Mouse (Mus musculus): Measurements from ENCODE around the gene Gtpbp8. TPM values are rescaled to one million over a fixed set of nuclear protein-coding genes. Genes with fewer than 3 reads are reported as not detected.

Gtpbp8 gene
- polyA plus RNA-seq, 1 experiment from 2014 or later: 38.7 TPM

DNA sequence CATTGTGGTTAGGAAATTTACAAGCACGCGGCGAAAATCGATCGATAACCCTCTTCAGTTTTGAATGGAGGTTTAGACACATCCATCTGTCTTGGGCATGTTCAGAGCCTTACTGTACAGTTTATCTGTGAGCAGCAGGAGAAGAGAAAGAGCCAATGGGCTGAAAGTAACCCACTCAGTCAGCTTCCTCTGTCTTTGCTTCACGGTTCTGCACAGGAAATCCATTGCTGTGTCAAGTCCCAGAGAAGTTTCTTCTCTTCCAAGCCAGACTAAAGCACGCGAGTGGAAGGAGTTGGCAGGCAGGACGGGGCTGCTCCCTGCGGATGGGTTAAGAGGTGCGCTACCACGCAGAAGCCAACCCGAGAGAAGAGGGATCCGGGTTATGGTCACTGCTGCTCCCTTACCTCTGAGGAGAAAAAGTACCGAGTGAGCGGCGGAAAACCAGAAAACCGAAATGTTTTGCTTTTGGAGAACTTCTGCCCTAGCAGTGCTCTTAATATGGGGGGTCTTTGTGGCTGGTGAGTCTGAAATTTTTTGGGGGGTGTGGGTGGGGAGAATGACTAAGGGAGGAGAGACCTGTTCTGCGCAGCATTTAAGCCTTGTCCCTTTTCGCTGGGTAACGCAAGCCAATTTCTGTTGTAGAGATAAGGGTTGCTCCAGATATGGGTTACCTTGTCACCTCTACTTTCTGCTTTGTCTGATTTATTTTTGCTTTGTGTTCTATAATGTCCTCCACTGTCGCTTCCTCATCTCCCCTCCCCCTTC lies 19.6 kb upstream of the Gtpbp8 start, which contains the start of gene Cd200r1:
Cd200r1 (plus strand) TSS at position 182 of the 765 bp plus-strand sequence.
- WGBS: 84% methylated on average over 22 of the region's 22 CpGs
- Histone ChIP-seq H3K4me2 (replicated peaks) (no peak within 1 kb of the TSS), H3K9me3 (no peaks in the 10 kb centered on the region), H3K27me3 (no peaks in the 10 kb centered on the region), H3K9ac (replicated peaks) (no peak within 1 kb of the TSS), H3K4me3 (replicated peaks) (no peak within 1 kb of the TSS), H3K27ac (no peak within 1 kb of the TSS), H3K4me1 (replicated peaks) (no peaks in the 10 kb centered on the region), H3K36me3 (no peaks in the 10 kb centered on the region)
- no peak for ATAC-seq

DNA sequence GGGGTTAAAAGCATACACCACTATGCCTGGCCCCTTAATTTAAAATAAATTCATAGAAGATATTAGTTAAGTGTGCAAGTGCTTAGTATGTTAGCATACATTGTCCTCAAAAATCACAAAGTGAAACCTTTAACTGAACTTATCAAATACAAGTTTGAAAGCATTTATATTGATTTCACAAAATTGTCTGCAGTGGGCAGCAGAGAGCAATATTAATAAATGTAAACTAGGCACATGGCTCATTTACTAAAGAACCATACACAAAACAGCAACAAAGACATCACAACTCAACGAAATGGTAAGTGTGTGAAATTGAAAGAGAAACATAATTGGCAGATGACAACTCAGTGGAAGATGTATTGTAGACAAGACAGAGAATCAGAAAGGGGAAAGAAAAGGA lies 15.6 kb upstream of the Gtpbp8 start:
- H3K4me3 ChIP-seq (replicated peaks): no peak overlapping the region
- ATAC-seq: no peak
- WGBS: 62% methylated on average over 1 of the region's 1 CpGs

DNA sequence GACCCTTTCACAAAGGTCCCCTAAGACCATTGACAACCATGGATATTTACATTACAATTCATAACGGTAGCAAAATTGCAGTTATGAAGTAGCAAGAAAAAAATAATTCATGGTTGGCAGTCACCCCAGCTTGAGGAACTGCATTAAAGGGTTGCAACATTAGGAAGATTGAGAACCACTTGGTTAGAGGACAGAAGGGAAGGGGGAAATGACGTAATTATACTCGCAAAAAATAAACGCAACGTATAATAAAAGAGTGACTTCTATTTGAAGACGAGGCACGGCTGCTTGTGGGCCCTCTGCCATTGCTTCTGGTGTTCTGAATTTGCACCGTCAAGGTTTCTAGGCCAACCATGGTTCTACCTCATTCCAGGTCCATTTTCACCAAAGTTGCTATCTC lies 11.5 kb upstream of the Gtpbp8 start:
- no peaks in the 10 kb centered on the region for H3K36me3 ChIP-seq
- WGBS: 96% methylated on average over 8 of the region's 8 CpGs
- no peaks in the 10 kb centered on the region for H3K4me1 ChIP-seq (replicated peaks)
- ATAC-seq: no peak
- no peak overlapping the region for H3K4me3 ChIP-seq (replicated peaks)
- no peaks in the 10 kb centered on the region for H3K9me3 ChIP-seq
- no peak overlapping the region for H3K9ac ChIP-seq (replicated peaks)
- no peak overlapping the region for H3K4me2 ChIP-seq (replicated peaks)
- H3K27me3 ChIP-seq: no peaks in the 10 kb centered on the region
- no peak overlapping the region for H3K27ac ChIP-seq

More for the DNA sequence above, 15.6 kb upstream of the Gtpbp8 start:
- H3K27me3 ChIP-seq: no peaks in the 10 kb centered on the region
- H3K9me3 ChIP-seq: no peaks in the 10 kb centered on the region
- no peak overlapping the region for H3K27ac ChIP-seq
- no peaks in the 10 kb centered on the region for H3K36me3 ChIP-seq
- no peak overlapping the region for H3K9ac ChIP-seq (replicated peaks)
- H3K4me1 ChIP-seq (replicated peaks): no peaks in the 10 kb centered on the region
- no peak overlapping the region for H3K4me2 ChIP-seq (replicated peaks)

DNA sequence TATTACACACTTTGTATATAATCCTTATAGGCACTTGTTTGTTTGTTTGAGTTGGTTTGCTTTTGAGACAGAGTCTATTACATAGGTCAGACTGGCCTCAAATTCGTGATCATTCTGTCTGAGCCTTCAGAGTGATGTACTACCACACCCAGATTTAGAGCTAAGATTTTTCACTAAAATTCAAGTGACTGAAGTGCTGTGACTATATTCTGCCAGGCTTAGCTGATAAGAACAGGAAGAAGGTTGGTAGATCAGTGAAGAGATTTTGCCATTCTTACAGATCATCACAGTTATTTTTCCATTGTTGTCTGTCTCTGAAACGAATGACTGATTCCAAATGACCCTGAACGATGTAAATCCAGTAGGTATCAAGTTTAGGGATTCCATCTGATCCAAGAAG lies 1.8 kb upstream of the Gtpbp8 start:
- WGBS: 61% methylated on average over 3 of the region's 3 CpGs
- Histone ChIP-seq H3K36me3 (no peaks in the 10 kb centered on the region), H3K4me1 (replicated peaks) (peaks cover 17% of the 10 kb centered on the region), H3K4me2 (replicated peaks) (no peak overlapping the region), H3K9ac (replicated peaks) (no peak overlapping the region), H3K27ac (no peak overlapping the region), H3K27me3 (no peaks in the 10 kb centered on the region), H3K9me3 (no peaks in the 10 kb centered on the region), H3K4me3 (replicated peaks) (no peak overlapping the region)
- ATAC-seq: no peak

DNA sequence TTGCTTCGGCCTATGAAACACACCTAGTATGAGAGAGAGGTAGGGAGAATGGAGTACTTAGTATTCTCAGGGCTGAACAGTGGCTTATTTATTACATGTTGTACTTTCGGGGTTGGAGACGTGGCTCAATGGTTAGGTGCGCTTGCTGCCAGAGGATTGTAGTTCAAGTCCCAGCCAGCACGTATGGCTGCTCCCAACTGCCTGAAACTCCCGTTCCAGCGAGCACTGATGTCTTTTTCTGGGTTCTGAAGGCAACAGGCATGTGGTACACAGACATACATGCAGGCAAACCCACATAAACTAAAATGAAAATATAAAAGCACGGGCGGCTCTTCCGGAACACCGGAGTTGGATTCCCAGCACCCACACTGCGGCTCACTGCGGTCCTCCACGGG lies 695 bp downstream of the Gtpbp8 start:
- no peak; the same call in 1 of the 2 replicates for ATAC-seq
- no peaks in the 10 kb centered on the region for H3K27me3 ChIP-seq
- H3K27ac ChIP-seq: peak overlapping the region; percentile 98
- peaks cover 17% of the 10 kb centered on the region for H3K4me1 ChIP-seq (replicated peaks)
- peak overlapping the region; percentile 94 for H3K9ac ChIP-seq (replicated peaks)
- peak overlapping the region; percentile 88 for H3K4me3 ChIP-seq (replicated peaks)
- H3K9me3 ChIP-seq: no peaks in the 10 kb centered on the region
- H3K4me2 ChIP-seq (replicated peaks): peak overlapping the region; percentile 80
- WGBS: 9% methylated on average over 14 of the region's 14 CpGs
- peaks cover 15% of the 10 kb centered on the region for H3K36me3 ChIP-seq

DNA sequence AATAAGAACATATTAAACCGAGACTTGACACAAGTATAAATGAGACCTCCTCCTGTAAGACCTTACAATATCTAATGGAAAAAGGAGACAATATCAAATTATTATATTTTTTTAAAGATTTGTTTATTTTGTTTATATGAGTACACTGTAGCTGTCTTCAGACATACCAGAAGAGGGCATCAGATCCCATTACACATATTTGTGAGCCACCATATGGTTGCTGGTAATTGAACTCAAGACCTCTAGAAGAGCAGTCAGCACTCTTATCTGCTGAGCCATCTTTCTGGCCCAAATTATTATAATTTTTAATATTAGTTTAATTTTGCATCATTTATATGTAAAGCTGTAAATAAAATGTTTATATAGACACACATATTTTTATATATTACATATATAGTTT lies 3.4 kb downstream of the Gtpbp8 start:
- Histone ChIP-seq H3K9me3 (no peaks in the 10 kb centered on the region), H3K27me3 (no peaks in the 10 kb centered on the region), H3K27ac (no peak overlapping the region), H3K4me3 (replicated peaks) (no peak overlapping the region), H3K4me1 (replicated peaks) (peaks cover 17% of the 10 kb centered on the region), H3K4me2 (replicated peaks) (no peak overlapping the region), H3K9ac (replicated peaks) (no peak overlapping the region), H3K36me3 (peaks cover 36% of the 10 kb centered on the region)
- WGBS: 94% methylated on average over 1 of the region's 1 CpGs
- ATAC-seq: no peak

DNA sequence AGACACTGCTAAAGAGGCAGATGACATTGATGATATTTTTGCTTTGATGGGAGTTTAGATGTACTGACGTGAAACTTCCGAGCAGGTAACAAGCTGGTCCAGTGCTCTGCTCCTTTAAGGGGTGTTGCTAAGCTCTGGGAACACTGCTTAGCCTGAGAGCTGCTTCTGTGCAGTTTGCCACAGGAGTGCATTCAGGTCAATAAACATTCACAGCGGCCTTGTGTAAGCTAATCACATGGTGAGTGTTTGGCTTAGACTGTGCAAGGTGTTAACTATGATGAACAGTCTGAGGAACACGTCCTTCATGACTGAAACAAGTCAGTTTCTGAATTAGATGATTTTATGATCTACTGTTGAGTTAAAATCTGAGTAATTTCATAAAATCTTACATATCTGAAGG lies 10.0 kb downstream of the Gtpbp8 start:
- Histone ChIP-seq H3K9ac (replicated peaks) (no peak overlapping the region), H3K4me2 (replicated peaks) (no peak overlapping the region), H3K4me3 (replicated peaks) (no peak overlapping the region), H3K4me1 (replicated peaks) (no peaks in the 10 kb centered on the region), H3K27ac (no peak overlapping the region), H3K9me3 (no peaks in the 10 kb centered on the region), H3K27me3 (no peaks in the 10 kb centered on the region), H3K36me3 (peaks cover 84% of the 10 kb centered on the region)
- no peak for ATAC-seq
- 87% methylated on average over 4 of the region's 4 CpGs for WGBS

DNA sequence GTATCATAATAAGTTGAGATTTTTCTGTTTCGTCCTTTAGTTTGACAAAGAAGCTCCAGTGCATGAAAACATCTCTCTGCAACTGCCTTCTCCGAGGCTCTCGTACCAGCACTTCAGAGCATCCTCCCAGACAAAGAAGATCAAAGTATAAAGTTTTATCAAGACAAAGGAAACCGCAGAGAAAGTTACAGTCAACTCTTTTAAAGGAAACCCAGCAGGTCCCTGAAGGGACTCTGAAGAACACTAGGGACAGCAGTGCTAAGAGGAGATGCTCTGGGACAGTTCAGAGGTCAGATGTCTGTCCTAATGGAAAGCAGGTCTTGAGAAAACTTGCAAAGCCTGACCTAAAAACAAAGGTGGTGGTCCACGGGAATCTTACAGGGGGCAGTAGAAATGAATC lies 10.5 kb downstream of the Gtpbp8 start:
- WGBS: 87% methylated on average over 5 of the region's 5 CpGs
- Histone ChIP-seq H3K9ac (replicated peaks) (no peak overlapping the region), H3K4me2 (replicated peaks) (no peak overlapping the region), H3K36me3 (peaks cover 85% of the 10 kb centered on the region), H3K27ac (no peak overlapping the region), H3K4me1 (replicated peaks) (no peaks in the 10 kb centered on the region), H3K4me3 (replicated peaks) (no peak overlapping the region), H3K27me3 (no peaks in the 10 kb centered on the region), H3K9me3 (no peaks in the 10 kb centered on the region)
- no peak for ATAC-seq

DNA sequence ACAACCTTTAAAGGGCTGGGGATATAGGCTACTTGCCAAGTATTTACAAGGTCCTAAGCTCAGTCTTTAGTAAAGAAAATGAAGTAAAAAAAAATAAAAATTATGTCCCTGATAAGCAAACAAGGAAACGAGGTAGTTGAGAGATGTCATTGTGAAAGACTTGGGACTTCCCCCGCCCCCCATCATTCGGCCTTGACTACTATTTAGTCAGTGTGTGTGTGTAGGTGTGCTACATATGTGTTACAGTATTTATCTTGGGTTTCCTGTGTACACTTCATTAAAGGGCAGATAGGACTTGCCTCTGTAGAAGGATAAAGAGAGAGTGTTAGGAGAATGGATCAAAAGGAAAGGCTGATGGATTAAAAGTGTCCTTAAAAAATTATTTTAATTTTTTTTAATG lies 12.1 kb downstream of the Gtpbp8 start:
- H3K27ac ChIP-seq: no peak overlapping the region
- H3K36me3 ChIP-seq: peaks cover 89% of the 10 kb centered on the region
- WGBS: 92% methylated on average over 3 of the region's 3 CpGs

DNA sequence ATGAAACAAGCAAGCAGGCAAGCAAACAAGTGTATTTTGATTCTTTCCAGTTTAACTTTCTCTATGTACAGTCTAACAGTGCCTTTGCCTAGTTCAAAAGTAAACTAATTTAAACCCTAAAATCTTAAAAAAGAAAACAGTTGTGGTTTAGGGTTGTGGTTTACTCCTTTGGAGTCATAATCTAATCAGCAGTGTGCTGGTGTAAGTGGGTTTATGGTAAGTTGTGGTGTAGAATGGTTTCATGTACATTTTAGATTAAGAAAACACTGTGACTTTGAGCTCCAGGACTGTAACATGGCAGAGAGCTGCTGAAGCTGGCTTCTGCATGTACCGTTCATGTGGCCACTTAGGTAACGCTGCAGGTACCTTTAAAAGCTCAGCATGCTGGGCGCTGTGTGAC lies 18.6 kb downstream of the Gtpbp8 start:
- no peak for ATAC-seq
- no peak overlapping the region for H3K9ac ChIP-seq (replicated peaks)
- no peaks in the 10 kb centered on the region for H3K27me3 ChIP-seq
- H3K4me2 ChIP-seq (replicated peaks): no peak overlapping the region
- peaks cover 22% of the 10 kb centered on the region for H3K4me1 ChIP-seq (replicated peaks)
- H3K9me3 ChIP-seq: no peaks in the 10 kb centered on the region
- WGBS: 98% methylated on average over 3 of the region's 3 CpGs
- no peak overlapping the region for H3K27ac ChIP-seq
- peaks cover 31% of the 10 kb centered on the region for H3K36me3 ChIP-seq
- H3K4me3 ChIP-seq (replicated peaks): no peak overlapping the region

More for the DNA sequence above, 12.1 kb downstream of the Gtpbp8 start:
- Histone ChIP-seq H3K9me3 (no peaks in the 10 kb centered on the region), H3K27me3 (no peaks in the 10 kb centered on the region), H3K4me3 (replicated peaks) (no peak overlapping the region), H3K4me1 (replicated peaks) (no peaks in the 10 kb centered on the region), H3K9ac (replicated peaks) (no peak overlapping the region), H3K4me2 (replicated peaks) (no peak overlapping the region)
- ATAC-seq: no peak

DNA sequence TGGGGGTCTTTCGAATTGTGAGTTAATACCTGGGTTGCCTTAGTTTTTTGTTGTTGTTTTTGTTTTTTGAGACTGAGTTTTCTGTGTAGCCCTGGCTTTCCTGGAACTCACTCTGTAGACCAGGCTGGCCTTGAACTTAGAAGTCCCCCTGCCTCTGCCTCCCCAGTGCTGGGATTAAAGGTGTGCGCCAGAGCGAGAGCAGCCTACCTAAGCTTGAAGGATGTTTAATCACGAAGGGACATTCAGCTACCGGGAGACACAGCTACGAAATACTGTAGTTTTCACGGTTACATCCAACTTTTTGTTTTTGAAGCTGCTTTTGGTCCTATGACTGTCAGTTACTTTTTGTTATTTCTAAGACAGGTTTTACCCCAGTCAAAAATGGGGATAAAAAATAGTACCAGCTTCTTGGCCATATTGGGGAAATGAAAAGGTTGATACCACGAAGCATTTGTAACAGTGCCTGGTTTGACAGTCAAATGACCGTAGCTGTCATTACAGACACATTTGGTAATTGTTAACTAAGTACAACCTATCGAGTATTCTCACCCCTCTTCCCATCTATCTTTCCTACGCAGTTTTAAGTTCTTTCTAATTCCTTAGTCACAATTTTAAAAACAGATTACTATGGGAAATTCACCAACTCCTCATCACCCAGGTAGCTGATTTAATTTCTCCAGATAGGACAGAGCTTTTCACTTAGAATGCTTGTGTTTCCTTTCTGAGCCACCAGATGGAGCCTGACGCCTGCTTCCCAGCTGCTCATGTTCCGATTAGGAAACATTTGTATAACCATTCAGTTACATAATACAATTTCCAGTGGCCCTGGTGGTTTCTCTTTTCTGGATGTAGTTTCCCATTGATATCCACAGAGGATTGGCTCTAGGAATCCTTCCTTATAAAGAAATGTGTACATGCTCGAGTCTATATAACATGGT lies 20.6 kb downstream of the Gtpbp8 start:
- 50% methylated on average over 14 of the region's 14 CpGs for WGBS
- Histone ChIP-seq H3K27ac (peak overlapping the region; percentile 35; the same call in 1 of the 2 replicates), H3K4me3 (replicated peaks) (peak overlapping the region; percentile 80)

DNA sequence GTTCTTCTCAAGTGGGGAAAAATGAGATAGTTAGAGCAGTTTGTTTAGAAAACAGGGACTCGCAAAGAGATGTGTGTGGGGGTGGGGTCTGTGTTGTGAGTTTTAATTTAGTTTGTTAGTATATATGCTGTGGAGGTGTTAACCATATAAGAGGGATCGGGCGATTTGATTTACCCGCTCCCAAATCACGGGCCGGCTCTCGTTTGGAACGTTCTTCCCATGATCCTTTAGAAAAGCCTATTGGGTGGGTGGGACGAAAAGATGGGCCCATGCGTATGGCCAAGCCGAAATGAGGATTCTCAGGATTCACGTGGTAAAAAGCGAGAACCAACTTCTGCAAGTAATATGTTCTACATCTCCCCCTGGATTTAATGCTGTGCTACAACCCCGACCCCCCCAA lies 21.3 kb downstream of the Gtpbp8 start:
- H3K36me3 ChIP-seq: peaks cover 10% of the 10 kb centered on the region
- H3K4me2 ChIP-seq (replicated peaks): peak overlapping the region; percentile 69
- ATAC-seq: peak; percentile 38
- peak overlapping the region; percentile 80 for H3K4me3 ChIP-seq (replicated peaks)
- no peaks in the 10 kb centered on the region for H3K9me3 ChIP-seq
- peak overlapping the region; percentile 83 for H3K9ac ChIP-seq (replicated peaks)
- no peaks in the 10 kb centered on the region for H3K27me3 ChIP-seq
- peaks cover 22% of the 10 kb centered on the region for H3K4me1 ChIP-seq (replicated peaks)
- peak overlapping the region; percentile 91 for H3K27ac ChIP-seq
- WGBS: under 1% methylated on average over 14 of the region's 14 CpGs

More for the DNA sequence above, 20.6 kb downstream of the Gtpbp8 start:
- H3K9ac ChIP-seq (replicated peaks): peak overlapping the region; percentile 83
- no peaks in the 10 kb centered on the region for H3K9me3 ChIP-seq
- peaks cover 12% of the 10 kb centered on the region for H3K36me3 ChIP-seq
- peak overlapping the region; percentile 69 for H3K4me2 ChIP-seq (replicated peaks)
- no peaks in the 10 kb centered on the region for H3K27me3 ChIP-seq
- ATAC-seq: no peak
- H3K4me1 ChIP-seq (replicated peaks): peaks cover 22% of the 10 kb centered on the region
